Mouse (Mus musculus): ENCODE data around the gene Rp9.

GRCm38 (mm10) chr9:22399021-22399420 lies 70.5 kb downstream of the Rp9 start:
- TF ChIP-seq CTCF (IDR thresholded peaks at IDR 0.05; ENCODE audit: borderline replicate concordance, insufficient read depth, low read depth, low read length) (no peak), POLR2A (IDR thresholded peaks at IDR 0.05; ENCODE audit: borderline replicate concordance, insufficient read depth, low read length) (no peak)

Data from cerebellum, adult 2 months (tissue).